Mouse (Mus musculus) kidney, adult 11 months (tissue): Measurements from ENCODE around the gene Snx12.

ENCODE experiments used
- DNase-seq: peaks from one replicate; pipeline ENCODE4 v3.0.0; 2022

Snx12 gene

GRCm38 (mm10) chrX:101221834-101222795 is at the start of gene Snx12:
Snx12 (minus strand) TSS chrX:101222563.
- DNase-seq, result peak; percentile 93

DNA sequence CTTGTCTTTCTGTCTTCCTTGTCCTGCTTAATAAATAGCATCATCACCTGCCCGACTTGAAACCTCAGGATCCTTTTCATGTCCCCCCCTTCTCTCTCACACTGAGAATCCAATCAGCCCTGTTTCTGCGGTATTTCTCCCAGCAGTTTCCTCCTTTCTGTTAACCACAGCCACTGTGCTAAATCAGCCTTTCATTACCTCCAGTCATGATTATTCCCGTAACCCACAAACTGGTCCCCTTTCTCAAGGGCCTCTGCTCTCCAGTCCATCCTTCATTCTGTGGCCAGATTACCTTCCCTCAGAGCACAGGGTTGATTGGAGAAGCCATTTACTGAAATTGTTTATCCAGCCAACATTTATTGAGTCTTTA is 46.4 kb upstream of the Snx12 start, which contains the start of gene Gm20489:
Gm20489 (minus strand) TSS at position 269 of the 370 bp plus-strand sequence.
- DNase-seq, result no peak

- DNase-seq, result no peak
These were observed 45.8 kb upstream of the Snx12 start, which contains the start of gene Il2rg for GRCm38 (mm10) chrX:101268025-101268754. Il2rg (minus strand) TSS chrX:101268255.

- DNase-seq, result no peak
These were observed 44.3 kb upstream of the Snx12 start for GRCm38 (mm10) chrX:101266631-101267030.

GRCm38 (mm10) chrX:101263892-101264291 is 41.5 kb upstream of the Snx12 start, which contains the start of gene Gm614:
Gm614 (minus strand) TSS chrX:101263992.
- no peak for DNase-seq

DNA sequence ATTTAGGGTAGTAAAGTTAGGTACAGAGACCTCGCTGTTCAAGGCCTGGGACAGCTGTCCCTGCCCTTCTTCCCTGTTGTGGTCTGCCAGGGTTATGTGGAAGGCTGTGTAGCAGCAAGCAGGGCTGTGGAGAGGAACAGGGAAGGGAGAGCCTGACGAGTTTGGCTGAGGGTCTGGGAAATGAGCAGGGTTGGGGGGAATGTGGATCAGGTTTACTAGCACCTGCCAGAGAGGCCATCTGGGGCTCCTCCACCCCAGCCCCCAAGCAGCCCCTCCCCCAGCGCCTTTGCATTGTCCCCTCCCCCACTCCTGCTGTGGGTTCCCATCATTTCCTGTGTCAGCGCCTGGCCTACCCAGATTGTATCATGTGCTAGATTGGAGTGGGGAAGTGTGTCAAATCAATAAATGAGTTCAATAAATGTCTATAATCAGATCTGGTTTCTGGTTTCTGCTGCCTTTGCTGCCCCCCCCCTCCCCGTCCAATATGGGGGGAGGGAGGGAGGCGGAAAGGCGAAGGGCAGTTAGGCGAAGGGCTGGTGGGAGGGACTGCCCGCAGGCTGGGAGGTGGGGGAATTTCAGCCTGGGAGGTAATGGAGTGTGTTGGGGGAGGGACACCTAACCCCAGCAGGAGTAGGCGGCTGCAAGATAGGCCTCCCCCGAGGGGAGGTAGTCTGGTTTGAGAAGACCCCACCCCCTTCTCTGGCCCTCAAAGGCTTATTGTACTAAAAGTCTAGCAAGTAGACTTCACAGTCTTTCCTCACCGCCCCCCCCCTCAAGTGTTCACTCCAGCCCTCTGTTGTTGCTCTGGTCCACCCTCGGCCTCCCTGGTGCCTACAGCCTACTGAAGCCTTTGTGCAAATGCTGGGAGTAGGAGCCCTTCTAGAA is 38.3 kb upstream of the Snx12 start:
- no peak for DNase-seq

DNA sequence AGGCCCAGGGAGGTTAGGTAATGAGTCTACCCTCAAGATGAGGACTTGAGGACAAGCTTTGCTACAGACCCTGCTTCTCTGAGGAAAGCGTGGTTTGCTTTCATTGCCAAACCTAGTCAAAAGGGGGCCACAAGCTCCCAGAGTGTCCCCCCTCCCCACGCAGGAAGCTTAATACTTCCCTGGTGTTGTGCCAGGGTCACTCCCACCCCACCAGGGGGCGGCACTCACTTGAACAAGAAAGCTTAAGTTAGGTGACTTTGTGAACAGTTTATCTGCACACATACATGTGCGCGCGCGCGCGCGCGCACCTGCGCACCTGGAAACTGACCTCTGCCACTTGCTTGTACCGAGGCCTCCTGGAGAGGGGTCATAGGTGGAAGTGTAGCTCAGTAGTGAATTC is 34.2 kb upstream of the Snx12 start:
- DNase-seq, result no peak

DNA sequence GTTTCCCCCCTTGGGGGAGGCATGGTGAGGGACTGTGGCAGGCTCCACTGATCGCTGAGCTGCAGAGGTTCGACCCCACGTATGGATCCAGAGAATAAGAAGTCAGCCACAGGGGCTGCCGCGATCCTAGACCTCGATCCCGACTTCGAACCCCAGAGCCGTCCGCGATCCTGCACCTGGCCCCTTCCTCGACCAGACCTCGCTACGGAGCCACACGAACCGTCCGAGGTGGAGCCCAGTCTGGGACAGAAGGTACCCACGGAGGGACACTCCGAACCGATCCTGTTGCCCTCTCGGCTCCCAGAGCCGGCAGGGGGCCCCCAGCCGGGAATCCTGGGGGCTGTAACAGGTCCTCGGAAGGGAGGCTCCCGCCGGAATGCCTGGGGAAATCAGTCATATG is 32.4 kb upstream of the Snx12 start:
- no peak for DNase-seq

DNA sequence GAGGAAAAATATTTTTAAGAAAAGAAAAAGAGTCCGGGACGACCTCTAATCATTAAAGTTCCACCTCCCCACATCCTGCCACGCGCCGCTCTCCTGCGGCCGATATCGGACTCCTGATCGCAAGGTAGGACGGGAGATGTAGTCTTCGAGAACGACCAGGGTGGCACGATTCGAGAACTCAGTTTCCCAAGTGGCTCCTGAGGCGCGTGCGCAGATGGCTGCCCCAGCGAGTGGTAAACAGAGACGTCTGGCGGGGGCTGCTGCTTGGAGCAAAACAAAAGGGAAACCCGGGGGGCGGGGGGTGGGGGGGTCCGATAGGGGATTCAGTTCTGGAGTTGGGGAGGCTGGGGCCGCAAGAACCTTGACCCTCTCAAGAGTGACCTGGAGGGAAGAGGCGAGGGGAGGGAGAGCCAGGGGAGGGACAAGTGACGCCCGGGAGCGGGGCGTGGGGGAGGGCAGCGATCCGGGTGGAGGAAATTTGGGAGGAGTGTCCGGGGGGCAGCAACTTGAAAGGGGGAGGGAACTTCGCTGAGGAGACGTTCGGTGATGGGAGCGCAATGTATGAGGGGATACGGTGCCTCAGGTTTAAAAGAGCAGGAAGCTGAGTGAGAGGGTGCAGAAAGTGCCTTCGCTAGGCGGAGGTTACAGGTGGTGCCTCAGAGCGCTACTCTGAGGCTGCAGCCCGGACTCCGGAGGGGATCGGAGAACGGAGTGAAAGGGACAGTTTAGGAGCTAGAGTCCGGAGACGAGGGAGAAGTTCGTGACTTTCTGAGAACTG is 31.8 kb upstream of the Snx12 start, which contains the start of gene Foxo4:
Foxo4 (plus strand) TSS at position 577 of the 778 bp plus-strand sequence.
- peak; percentile 91 for DNase-seq

- no peak for DNase-seq
These were observed 22.6 kb upstream of the Snx12 start for GRCm38 (mm10) chrX:101245011-101245410.

DNA sequence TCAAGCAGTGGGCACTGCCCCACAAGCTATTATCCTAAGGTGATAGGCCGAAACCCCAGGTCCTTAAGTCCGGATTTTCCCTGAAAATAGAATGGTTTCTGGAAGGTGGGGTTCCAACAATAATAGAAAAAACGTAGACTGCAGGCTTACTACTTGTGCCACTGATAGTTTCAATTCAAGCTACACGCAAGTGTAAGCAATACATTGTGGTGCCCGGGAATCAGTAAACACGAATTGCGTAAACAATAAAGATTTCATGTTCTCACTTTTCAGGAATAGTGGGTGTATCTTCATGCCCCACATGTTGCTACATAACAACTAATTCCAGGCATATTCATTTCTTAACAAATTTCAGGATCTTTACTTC is 416 bp upstream of the Snx12 start:
- no peak for DNase-seq

- DNase-seq, result no peak
These were observed 33.1 kb downstream of the Snx12 start for GRCm38 (mm10) chrX:101189285-101189684.

DNA sequence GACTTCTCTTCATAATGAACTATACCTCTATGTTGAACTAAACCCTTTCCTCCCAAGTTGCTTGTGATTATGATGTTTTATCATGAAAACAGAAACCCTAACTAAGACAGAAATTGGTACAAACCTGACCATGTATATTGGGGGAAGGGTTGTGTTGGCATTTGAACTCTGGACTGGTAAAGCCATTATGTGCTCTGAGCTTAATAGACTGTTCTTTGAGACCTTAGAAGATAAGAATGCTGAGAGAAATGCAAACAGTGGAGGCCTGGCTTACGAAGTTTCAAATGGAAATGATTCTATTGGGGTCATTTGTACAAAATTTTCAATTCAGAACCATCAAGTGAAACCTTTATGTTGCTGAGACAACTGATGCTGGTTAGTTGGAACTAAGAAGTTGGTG is 34.7 kb downstream of the Snx12 start:
- DNase-seq, result no peak

- DNase-seq, result no peak
These were observed 49.0 kb downstream of the Snx12 start for GRCm38 (mm10) chrX:101173388-101173787.

- DNase-seq, result no peak
These were observed 53.9 kb downstream of the Snx12 start for GRCm38 (mm10) chrX:101168425-101168824.

- no peak for DNase-seq
These were observed 58.6 kb downstream of the Snx12 start for GRCm38 (mm10) chrX:101163739-101164138.

DNA sequence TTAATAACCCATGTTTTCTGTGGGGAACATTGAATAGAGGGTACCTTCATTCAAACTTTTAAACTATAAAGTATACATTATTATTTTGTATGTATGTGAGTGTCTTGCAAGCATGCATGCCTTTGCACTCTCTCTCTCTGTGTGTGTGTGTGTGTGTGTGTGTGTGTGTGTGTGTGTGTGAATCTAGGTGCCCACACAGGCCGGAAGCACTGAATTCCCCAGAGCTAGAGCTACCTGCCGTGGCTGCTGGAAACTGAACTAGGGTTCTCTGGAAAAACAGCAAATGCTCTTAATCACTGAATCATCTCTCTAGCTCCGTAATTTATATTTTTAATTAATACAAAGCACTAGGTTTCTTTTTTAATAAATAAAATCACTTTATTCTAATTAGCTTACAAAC is 59.1 kb downstream of the Snx12 start:
- no peak for DNase-seq

GRCm38 (mm10) chrX:101162532-101162931 is 59.8 kb downstream of the Snx12 start:
- DNase-seq, result no peak

- DNase-seq, result no peak
These were observed 64.9 kb downstream of the Snx12 start for GRCm38 (mm10) chrX:101157488-101157887.

GRCm38 (mm10) chrX:101156369-101156768 is 66.0 kb downstream of the Snx12 start:
- DNase-seq, result no peak

GRCm38 (mm10) chrX:101147506-101147905 is 74.9 kb downstream of the Snx12 start:
- DNase-seq, result no peak
